Mouse (Mus musculus) megakaryocyte, embryonic 14.5 days (primary cell): Measurements from ENCODE around the gene Rnf212.

Experiments
- FLI1 ChIP-seq: IDR thresholded peaks from 2 replicates; pipeline ENCODE4 v1.6.1; 2012; ENCODE audit warnings: low read length, inconsistent platforms, mixed read lengths
- GATA1 ChIP-seq: IDR thresholded peaks from 3 replicates; pipeline ENCODE4 v1.6.1; 2012; ENCODE audit warnings: mixed read lengths, low read length, inconsistent platforms, borderline replicate concordance

- TF ChIP-seq FLI1 (no peak), GATA1 (no peak)
Measured at GRCm38 (mm10) chr5:108726557-108727248, 48.1 kb downstream of the Rnf212 start.
